Comparison of ENCODE assay signal across 15 mouse cellular contexts in genomic region chr11:54502546-54503245, GRCm38 (mm10). TPM values are rescaled to one million over a fixed set of nuclear protein-coding genes. Genes with fewer than 3 reads are reported as not detected.
DNase-seq lines count a peak whose midpoint lies in the region; ATAC-seq and TF ChIP-seq lines count a peak whose summit lies in the region.
"Had no signal": no experiment of that assay in that cellular context is flagged by ENCODE, and none has a peak within 500 bp of the region (broad histone marks: within the 10 kb centered on the region; RNA-seq: fewer than 3 reads in every experiment).

No protein-coding gene starts in this region.

- TF ChIP-seq CTCF in midbrain, postnatal 0 days (IDR thresholded peaks at IDR 0.05) = no peak

- intact Hi-C loops in heart, postnatal 25 days (cut with DNase I) = no loop called here
- intact Hi-C loops in left cerebral cortex, postnatal 4 days (cut with DNase I) = no loop called here

- ATAC-seq in heart, embryonic 16.5 days (replicated peaks; ENCODE audit: extremely low read depth, insufficient read depth, low FRiP score) = peak; percentile 18; the same call in 1 of the 2 replicates
- ATAC-seq in midbrain, postnatal 0 days (ENCODE audit: low FRiP score) = no peak
- ATAC-seq: inflammation-experienced regulatory T-cells, adult 6 months; Patski had no signal

- H3K4me1 ChIP-seq in heart, embryonic 16.5 days (ENCODE audit: control insufficient read depth, insufficient read depth, low read length) = no peaks in the 10 kb centered on the region
- no peaks in the 10 kb centered on the region for H3K4me1 ChIP-seq in midbrain, postnatal 0 days (ENCODE audit: insufficient read depth, low read length)

- peaks cover 12% of the 10 kb centered on the region for H3K36me3 ChIP-seq in heart, embryonic 16.5 days (ENCODE audit: control insufficient read depth, insufficient read depth)
- peaks cover 13% of the 10 kb centered on the region; the same call in 1 of the 2 replicates for H3K36me3 ChIP-seq in midbrain, postnatal 0 days (ENCODE audit: insufficient read depth, low read length)

- no peak for DNase-seq in heart, postnatal 25 days (ENCODE audit: low spot score)
- peak; percentile 57 for DNase-seq in CD4-positive helper T cell, adult 2 months (ENCODE audit: low read depth, low spot score)
- DNase-seq in adipocyte (ENCODE audit: low spot score) = peak; percentile 62
- peak; percentile 45 for DNase-seq in kidney, postnatal 14 days
- no peak for DNase-seq in left cerebral cortex, postnatal 4 days
- no peak for DNase-seq in midbrain, postnatal 0 days (ENCODE audit: low spot score)
- DNase-seq in embryo, embryonic 11 days = no peak
- DNase-seq: cerebellum, postnatal 14 days; retina, postnatal 1 day; spleen, adult 18-20 months; thymus, postnatal 25 days had no signal

- peak overlapping the region; percentile 34; the same call in 1 of the 2 replicates for H3K27ac ChIP-seq in heart, embryonic 16.5 days (ENCODE audit: low read length)
- no peak overlapping the region for H3K27ac ChIP-seq in midbrain, postnatal 0 days (ENCODE audit: low read depth, low read length)

- H3K4me3 ChIP-seq in heart, embryonic 16.5 days (ENCODE audit: low read length) = no peak overlapping the region
- H3K4me3 ChIP-seq in midbrain, postnatal 0 days (ENCODE audit: low read depth, low read length) = no peak overlapping the region

- H3K9me3 ChIP-seq in heart, embryonic 16.5 days (replicated peaks; ENCODE audit: control insufficient read depth, low read length) = no peaks in the 10 kb centered on the region
- no peaks in the 10 kb centered on the region for H3K9me3 ChIP-seq in midbrain, postnatal 0 days (ENCODE audit: low read length)

- H3K4me2 ChIP-seq in heart, embryonic 16.5 days (ENCODE audit: low read depth, low read length) = no peak overlapping the region
- H3K4me2 ChIP-seq in midbrain, postnatal 0 days (ENCODE audit: low read depth, low read length, poor library complexity, severe bottlenecking) = no peak overlapping the region
- H3K4me2 ChIP-seq: liver, embryonic 11.5 days had no signal

- no peaks in the 10 kb centered on the region for H3K27me3 ChIP-seq in heart, embryonic 16.5 days (ENCODE audit: control insufficient read depth, insufficient read depth, low read length)
- H3K27me3 ChIP-seq in midbrain, postnatal 0 days (ENCODE audit: insufficient read depth, low read length) = no peaks in the 10 kb centered on the region
- H3K27me3 ChIP-seq: Patski had no signal

- WGBS in heart, embryonic 16.5 days = 47% methylated on average over 4 of the region's 4 CpGs
- WGBS in midbrain, postnatal 0 days = 94% methylated on average over 4 of the region's 4 CpGs

- no peak overlapping the region for H3K9ac ChIP-seq in heart, embryonic 16.5 days (ENCODE audit: low read length)
- H3K9ac ChIP-seq in midbrain, postnatal 0 days (replicated peaks; ENCODE audit: low read length, poor library complexity, severe bottlenecking) = no peak overlapping the region

RNA-seq across cellular contexts. Expression of gene Rapgef6, which starts 20.0 kb away (rescaled TPM):
- polyA plus RNA-seq in heart, embryonic 16.5 days (2015; fragmentation: Nextera tagmentation; extraction: Ambion mirVana) = 30.7 and 33.5 TPM in 2 replicates
- total RNA-seq in heart, postnatal 25 days (2021) = 10 to 100 TPM; 15.8 to 17.9 TPM
- 10 to 100 TPM; 34.2 to 37.9 TPM for total RNA-seq in left cerebral cortex, postnatal 4 days (2021)
- total RNA-seq in midbrain, postnatal 0 days (2014; rRNA removed) = 62.9 and 88.4 TPM in 2 replicates
- polyA plus RNA-seq in midbrain, postnatal 0 days (2015; fragmentation: Nextera tagmentation; extraction: Ambion mirVana) = 28.8 and 33.4 TPM in 2 replicates

Comparison
In these comparisons a context has a peak if more than half of its experiments do, and no peak if none do; other contexts are left out.
1. DNase-seq: peak in CD4-positive helper T cell, adult 2 months (single experiment), adipocyte (single experiment) and kidney, postnatal 14 days (single experiment); none in heart, postnatal 25 days (single experiment), left cerebral cortex, postnatal 4 days (single experiment), midbrain, postnatal 0 days (single experiment) and embryo, embryonic 11 days (single experiment).